Mouse (Mus musculus): ENCODE measurements around the gene Abca13. TPM values are rescaled to one million over a fixed set of nuclear protein-coding genes. Genes with fewer than 3 reads are reported as not detected.
A peak's percentile ranks its signal among the peaks of the same experiment; 100 is the strongest.
"Not testable (repeated sequence)": the region's sequence is repeated elsewhere in the genome, so short reads cannot be mapped to it uniquely, and the experiment has no call there.

Gene Abca13
- total RNA-seq, 2 experiments from 2014 or later = 6.6 to 11.2 TPM

GRCm38 (mm10) chr11:9500326-9501142, 308.8 kb downstream of the Abca13 start:
- no peak for ATAC-seq (replicated peaks; ENCODE audit: poor library complexity, severe bottlenecking)

- not testable (repeated sequence) for ATAC-seq (replicated peaks; ENCODE audit: poor library complexity, severe bottlenecking)
Measured at GRCm38 (mm10) chr11:9514966-9515365, 323.2 kb downstream of the Abca13 start.

GRCm38 (mm10) chr11:9528556-9528955, 336.8 kb downstream of the Abca13 start:
- no peak for ATAC-seq (replicated peaks; ENCODE audit: poor library complexity, severe bottlenecking)

GRCm38 (mm10) chr11:9531715-9532114, 340.0 kb downstream of the Abca13 start:
- peak; percentile 84 for ATAC-seq (replicated peaks; ENCODE audit: poor library complexity, severe bottlenecking)

GRCm38 (mm10) chr11:9533189-9533588, 341.4 kb downstream of the Abca13 start:
- peak; percentile 66 for ATAC-seq (replicated peaks; ENCODE audit: poor library complexity, severe bottlenecking)

GRCm38 (mm10) chr11:9533658-9534202, 342.0 kb downstream of the Abca13 start:
- ATAC-seq (replicated peaks; ENCODE audit: poor library complexity, severe bottlenecking) = no peak

- no peak for ATAC-seq (replicated peaks; ENCODE audit: poor library complexity, severe bottlenecking)
Measured at GRCm38 (mm10) chr11:9536811-9537210, 345.1 kb downstream of the Abca13 start.

- ATAC-seq (replicated peaks; ENCODE audit: poor library complexity, severe bottlenecking) = no peak
Measured at GRCm38 (mm10) chr11:9538328-9538727, 346.6 kb downstream of the Abca13 start.

- no peak for ATAC-seq (replicated peaks; ENCODE audit: poor library complexity, severe bottlenecking)
Measured at GRCm38 (mm10) chr11:9560026-9560425, 368.3 kb downstream of the Abca13 start.

- no peak for ATAC-seq (replicated peaks; ENCODE audit: poor library complexity, severe bottlenecking)
Measured at GRCm38 (mm10) chr11:9568302-9568701, 376.6 kb downstream of the Abca13 start.

GRCm38 (mm10) chr11:9570319-9570718, 378.6 kb downstream of the Abca13 start:
- ATAC-seq (replicated peaks; ENCODE audit: poor library complexity, severe bottlenecking) = no peak

- ATAC-seq (replicated peaks; ENCODE audit: poor library complexity, severe bottlenecking) = no peak
Measured at GRCm38 (mm10) chr11:9574894-9575293, 383.2 kb downstream of the Abca13 start.

GRCm38 (mm10) chr11:9591757-9592316, 400.1 kb downstream of the Abca13 start:
- ATAC-seq (replicated peaks; ENCODE audit: poor library complexity, severe bottlenecking) = no peak

GRCm38 (mm10) chr11:9597299-9597698, 405.6 kb downstream of the Abca13 start:
- ATAC-seq (replicated peaks; ENCODE audit: poor library complexity, severe bottlenecking) = no peak

GRCm38 (mm10) chr11:9601096-9601495, 409.4 kb downstream of the Abca13 start:
- no peak for ATAC-seq (replicated peaks; ENCODE audit: poor library complexity, severe bottlenecking)

- peak; percentile 62 for ATAC-seq (replicated peaks; ENCODE audit: poor library complexity, severe bottlenecking)
Measured at GRCm38 (mm10) chr11:9602137-9602536, 410.4 kb downstream of the Abca13 start.

GRCm38 (mm10) chr11:9608249-9608648, 416.5 kb downstream of the Abca13 start:
- ATAC-seq (replicated peaks; ENCODE audit: poor library complexity, severe bottlenecking) = no peak

GRCm38 (mm10) chr11:9609075-9609474, 417.3 kb downstream of the Abca13 start:
- ATAC-seq (replicated peaks; ENCODE audit: poor library complexity, severe bottlenecking) = no peak

GRCm38 (mm10) chr11:9616133-9616532, 424.4 kb downstream of the Abca13 start:
- peak; percentile 80 for ATAC-seq (replicated peaks; ENCODE audit: poor library complexity, severe bottlenecking)

- no peak for ATAC-seq (replicated peaks; ENCODE audit: poor library complexity, severe bottlenecking)
Measured at GRCm38 (mm10) chr11:9616665-9617064, 424.9 kb downstream of the Abca13 start.

- ATAC-seq (replicated peaks; ENCODE audit: poor library complexity, severe bottlenecking) = no peak
Measured at GRCm38 (mm10) chr11:9619986-9620385, 428.2 kb downstream of the Abca13 start.

- peak; percentile 97 for ATAC-seq (replicated peaks; ENCODE audit: poor library complexity, severe bottlenecking)
Measured at GRCm38 (mm10) chr11:9622888-9623287, 431.1 kb downstream of the Abca13 start.

Data from granulocyte monocyte progenitor cell, adult 5-6 weeks (primary cell).